Mouse (Mus musculus): ENCODE results near the gene Ccl28. TPM values are rescaled to one million over a fixed set of nuclear protein-coding genes. Genes with fewer than 3 reads are reported as not detected.
A peak's percentile ranks its signal among the peaks of the same experiment; 100 is the strongest.
"Not testable (repeated sequence)": the region's sequence is repeated elsewhere in the genome, so short reads cannot be mapped to it uniquely, and the experiment has no call there.

The Ccl28 gene
- polyA plus RNA-seq, 1 experiment from 2014 or later, result 0.57 TPM

GRCm38 (mm10) chr13:119654734-119655133 is 31.1 kb downstream of the Ccl28 start:
- no peak overlapping the region for H3K4me3 ChIP-seq (replicated peaks)
- 88% methylated on average over 2 of the region's 2 CpGs for WGBS
- no peak overlapping the region for H3K27ac ChIP-seq
- H3K36me3 ChIP-seq, result no peaks in the 10 kb centered on the region
- ATAC-seq, result no peak
- no peaks in the 10 kb centered on the region for H3K4me1 ChIP-seq (replicated peaks)
- H3K4me2 ChIP-seq (replicated peaks), result no peak overlapping the region
- H3K9me3 ChIP-seq, result no peaks in the 10 kb centered on the region
- no peaks in the 10 kb centered on the region for H3K27me3 ChIP-seq
- H3K9ac ChIP-seq (replicated peaks), result no peak overlapping the region

- H3K4me1 ChIP-seq (replicated peaks), result no peaks in the 10 kb centered on the region
- WGBS, result 80% methylated on average over 2 of the region's 2 CpGs
- no peak overlapping the region for H3K4me2 ChIP-seq (replicated peaks)
- H3K9me3 ChIP-seq, result no peaks in the 10 kb centered on the region
- no peak for ATAC-seq
- H3K27me3 ChIP-seq, result no peaks in the 10 kb centered on the region
- H3K36me3 ChIP-seq, result no peaks in the 10 kb centered on the region
- no peak overlapping the region for H3K4me3 ChIP-seq (replicated peaks)
- no peak overlapping the region for H3K27ac ChIP-seq
- no peak overlapping the region for H3K9ac ChIP-seq (replicated peaks)
Observed at GRCm38 (mm10) chr13:119656246-119656645, 32.6 kb downstream of the Ccl28 start.

- H3K4me2 ChIP-seq (replicated peaks), result no peak overlapping the region
- no peak overlapping the region for H3K4me3 ChIP-seq (replicated peaks)
- ATAC-seq, result no peak
- no peaks in the 10 kb centered on the region for H3K36me3 ChIP-seq
- no peaks in the 10 kb centered on the region for H3K27me3 ChIP-seq
- H3K4me1 ChIP-seq (replicated peaks), result no peaks in the 10 kb centered on the region
- no peak overlapping the region for H3K27ac ChIP-seq
- H3K9ac ChIP-seq (replicated peaks), result no peak overlapping the region
- WGBS, result 86% methylated on average over 6 of the region's 6 CpGs
- no peaks in the 10 kb centered on the region for H3K9me3 ChIP-seq
Observed at GRCm38 (mm10) chr13:119656846-119657416, 33.3 kb downstream of the Ccl28 start.

- not testable (repeated sequence) for H3K9ac ChIP-seq (replicated peaks); H3K4me2 ChIP-seq (replicated peaks); ATAC-seq; H3K4me3 ChIP-seq (replicated peaks); H3K27ac ChIP-seq; H3K27me3 ChIP-seq; H3K36me3 ChIP-seq; H3K4me1 ChIP-seq (replicated peaks); H3K9me3 ChIP-seq
- WGBS, result 44% methylated on average over 6 of the region's 9 CpGs
Observed at GRCm38 (mm10) chr13:119661420-119661819, 37.8 kb downstream of the Ccl28 start.

GRCm38 (mm10) chr13:119678794-119679193 is 55.2 kb downstream of the Ccl28 start:
- 91% methylated on average over 8 of the region's 8 CpGs for WGBS
- H3K9ac ChIP-seq (replicated peaks), result no peak overlapping the region
- no peak overlapping the region for H3K4me2 ChIP-seq (replicated peaks)
- H3K4me3 ChIP-seq (replicated peaks), result no peak overlapping the region
- no peaks in the 10 kb centered on the region for H3K4me1 ChIP-seq (replicated peaks)
- no peaks in the 10 kb centered on the region for H3K36me3 ChIP-seq
- ATAC-seq, result no peak
- H3K27me3 ChIP-seq, result no peaks in the 10 kb centered on the region
- no peak overlapping the region for H3K27ac ChIP-seq
- no peaks in the 10 kb centered on the region for H3K9me3 ChIP-seq

GRCm38 (mm10) chr13:119679721-119680120 is 56.1 kb downstream of the Ccl28 start:
- no peak overlapping the region for H3K27ac ChIP-seq
- no peak for ATAC-seq
- H3K4me2 ChIP-seq (replicated peaks), result no peak overlapping the region
- H3K9ac ChIP-seq (replicated peaks), result no peak overlapping the region
- H3K36me3 ChIP-seq, result no peaks in the 10 kb centered on the region
- no peaks in the 10 kb centered on the region for H3K27me3 ChIP-seq
- WGBS, result 77% methylated on average over 2 of the region's 2 CpGs
- no peaks in the 10 kb centered on the region for H3K4me1 ChIP-seq (replicated peaks)
- H3K9me3 ChIP-seq, result no peaks in the 10 kb centered on the region
- no peak overlapping the region for H3K4me3 ChIP-seq (replicated peaks)

- Histone ChIP-seq H3K27me3 (no peaks in the 10 kb centered on the region), H3K4me2 (replicated peaks) (no peak overlapping the region), H3K9me3 (no peaks in the 10 kb centered on the region), H3K36me3 (no peaks in the 10 kb centered on the region), H3K27ac (no peak overlapping the region), H3K4me3 (replicated peaks) (no peak overlapping the region), H3K4me1 (replicated peaks) (no peaks in the 10 kb centered on the region), H3K9ac (replicated peaks) (no peak overlapping the region)
- no peak for ATAC-seq
- WGBS, result 75% methylated on average over 3 of the region's 3 CpGs
Observed at GRCm38 (mm10) chr13:119681161-119681560, 57.5 kb downstream of the Ccl28 start.

- H3K9me3 ChIP-seq, result no peaks in the 10 kb centered on the region
- no peak overlapping the region for H3K4me2 ChIP-seq (replicated peaks)
- 90% methylated on average over 11 of the region's 11 CpGs for WGBS
- H3K27ac ChIP-seq, result no peak overlapping the region
- no peak for ATAC-seq
- no peaks in the 10 kb centered on the region for H3K27me3 ChIP-seq
- no peaks in the 10 kb centered on the region for H3K36me3 ChIP-seq
- peaks cover 9% of the 10 kb centered on the region for H3K4me1 ChIP-seq (replicated peaks)
- H3K9ac ChIP-seq (replicated peaks), result no peak overlapping the region
- no peak overlapping the region for H3K4me3 ChIP-seq (replicated peaks)
Observed at GRCm38 (mm10) chr13:119684416-119685177, 61.0 kb downstream of the Ccl28 start.

GRCm38 (mm10) chr13:119689709-119690038 is 66.1 kb downstream of the Ccl28 start:
- H3K4me2 ChIP-seq (replicated peaks), result peak overlapping the region; percentile 81
- ATAC-seq, result no peak
- H3K27ac ChIP-seq, result peak overlapping the region; percentile 90
- WGBS, result 6% methylated on average over 5 of the region's 5 CpGs
- H3K4me1 ChIP-seq (replicated peaks), result peaks cover 45% of the 10 kb centered on the region
- no peak overlapping the region for H3K9ac ChIP-seq (replicated peaks)
- no peaks in the 10 kb centered on the region for H3K36me3 ChIP-seq
- no peaks in the 10 kb centered on the region for H3K9me3 ChIP-seq
- H3K4me3 ChIP-seq (replicated peaks), result peak overlapping the region; percentile 69
- H3K27me3 ChIP-seq, result no peaks in the 10 kb centered on the region

- peak; percentile 99 for ATAC-seq
- under 1% methylated on average over 59 of the region's 59 CpGs for WGBS
- H3K4me1 ChIP-seq (replicated peaks), result peaks cover 49% of the 10 kb centered on the region
- H3K27ac ChIP-seq, result peak within 1 kb of the TSS; percentile 99
- peak within 1 kb of the TSS; percentile 81 for H3K4me2 ChIP-seq (replicated peaks)
- peak within 1 kb of the TSS; percentile 69 for H3K4me3 ChIP-seq (replicated peaks)
- peak within 1 kb of the TSS; percentile 97 for H3K9ac ChIP-seq (replicated peaks)
- no peaks in the 10 kb centered on the region for H3K27me3 ChIP-seq
- H3K9me3 ChIP-seq, result no peaks in the 10 kb centered on the region
- H3K36me3 ChIP-seq, result no peaks in the 10 kb centered on the region
Observed at GRCm38 (mm10) chr13:119690039-119690728, 66.6 kb downstream of the Ccl28 start, which contains the start of gene Hmgcs1. Gene Hmgcs1, plus strand, starts transcription at chr13:119690379.

- 3% methylated on average over 7 of the region's 7 CpGs for WGBS
- H3K27me3 ChIP-seq, result no peaks in the 10 kb centered on the region
- no peak for ATAC-seq
- H3K27ac ChIP-seq, result peak overlapping the region; percentile 99
- H3K4me2 ChIP-seq (replicated peaks), result peak overlapping the region; percentile 81
- H3K36me3 ChIP-seq, result 0 out of 2 replicates have a peak, but pooled peaks cover 4% of the 10 kb centered on the region
- no peaks in the 10 kb centered on the region for H3K9me3 ChIP-seq
- H3K9ac ChIP-seq (replicated peaks), result peak overlapping the region; percentile 97
- peaks cover 56% of the 10 kb centered on the region for H3K4me1 ChIP-seq (replicated peaks)
- H3K4me3 ChIP-seq (replicated peaks), result peak overlapping the region; percentile 69
Observed at GRCm38 (mm10) chr13:119690876-119691620, 67.4 kb downstream of the Ccl28 start.

- Histone ChIP-seq H3K9ac (replicated peaks) (peak overlapping the region; percentile 97), H3K4me2 (replicated peaks) (peak overlapping the region; percentile 81), H3K4me3 (replicated peaks) (peak overlapping the region; percentile 69), H3K4me1 (replicated peaks) (peaks cover 65% of the 10 kb centered on the region)
- not testable (repeated sequence) for H3K9me3 ChIP-seq, H3K36me3 ChIP-seq, ATAC-seq, H3K27me3 ChIP-seq, H3K27ac ChIP-seq
- 78% methylated on average over 3 of the region's 3 CpGs for WGBS
Observed at GRCm38 (mm10) chr13:119691958-119692357, 68.3 kb downstream of the Ccl28 start.

All from midbrain, embryonic 13.5 days (tissue).